Mouse (Mus musculus): Measurements from ENCODE around the gene Gm13090.

Gm13090 gene

GRCm38 (mm10) chr4:151135491-151135890 lies 46.1 kb downstream of the Gm13090 start:
- DNase-seq (ENCODE audit: low spot score in 2 of 2): no peak

- no peak for DNase-seq (ENCODE audit: low spot score in 2 of 2)
Observed at GRCm38 (mm10) chr4:151137701-151138100, 48.3 kb downstream of the Gm13090 start.

GRCm38 (mm10) chr4:151138135-151138534 lies 48.8 kb downstream of the Gm13090 start:
- DNase-seq (ENCODE audit: low spot score in 2 of 2): no peak

- no peak for DNase-seq (ENCODE audit: low spot score in 2 of 2)
Observed at GRCm38 (mm10) chr4:151138586-151138985, 49.2 kb downstream of the Gm13090 start.

- peak; percentile 9 to 13 for DNase-seq (ENCODE audit: low spot score in 2 of 2)
Observed at GRCm38 (mm10) chr4:151139053-151139840, 49.9 kb downstream of the Gm13090 start.

- no peak for DNase-seq (ENCODE audit: low spot score in 2 of 2)
Observed at GRCm38 (mm10) chr4:151140368-151140982, 51.1 kb downstream of the Gm13090 start.

Measured in spleen, postnatal 36 days (tissue).